Mouse (Mus musculus) hindbrain, postnatal 0 days (tissue): ENCODE measurements around the gene Atp6v0d1. TPM values are rescaled to one million over a fixed set of nuclear protein-coding genes. Genes with fewer than 3 reads are reported as not detected.

Experiments
- ATAC-seq: fragments of 200-750 bp; cut with Nextera tagmentation; 2 replicates; pipeline ENCODE4 v1.8.0; 2017; ENCODE audit warnings: mild to moderate bottlenecking, moderate TSS enrichment, moderate library complexity
- DNase-seq: peaks from one replicate; pipeline ENCODE4 v3.0.0-alpha.2; 2015; ENCODE audit warnings: low spot score
- H3K27ac ChIP-seq: fragments of 300-500 bp; sonication (generic); 2 replicates; pipeline ENCODE4 v1.5.1; 2014; ENCODE audit warnings: mild to moderate bottlenecking
- H3K27me3 ChIP-seq: fragments of 300-500 bp; sonication (generic); 2 replicates; pipeline ENCODE4 v1.6.1; 2014; ENCODE audit warnings: low read length, mixed read lengths; ENCODE audit not compliant: insufficient read depth
- H3K36me3 ChIP-seq: fragments of 300-500 bp; sonication (generic); 2 replicates; pipeline ENCODE4 v1.6.1; 2014; ENCODE audit warnings: low read length, mixed read lengths; ENCODE audit not compliant: insufficient read depth
- H3K4me1 ChIP-seq: fragments of 300-500 bp; sonication (generic); 2 replicates; pipeline ENCODE4 v1.6.1; 2014; ENCODE audit warnings: antibody characterized with exemption, low read length, mixed read lengths; ENCODE audit not compliant: insufficient read depth
- H3K4me2 ChIP-seq: fragments of 300-500 bp; sonication (generic); 2 replicates; pipeline ENCODE4 v1.6.1; 2014; ENCODE audit warnings: low read depth, mild to moderate bottlenecking, low read length, moderate library complexity, mixed read lengths
- H3K4me3 ChIP-seq: fragments of 300-500 bp; sonication (generic); 2 replicates; pipeline ENCODE4 v1.5.1; 2014; ENCODE audit warnings: low read length
- H3K9ac ChIP-seq: fragments of 300-500 bp; sonication (generic); replicated peaks from 2 replicates; pipeline ENCODE4 v1.6.1; 2014; ENCODE audit warnings: mild to moderate bottlenecking, low read length, moderate library complexity, mixed read lengths
- H3K9me3 ChIP-seq: fragments of 300-500 bp; sonication (generic); 2 replicates; pipeline ENCODE4 v1.6.1; 2016; ENCODE audit warnings: low read length, mixed read lengths
- CTCF ChIP-seq: IDR thresholded peaks from 2 replicates; pipeline ENCODE4 v1.5.1; 2016; ENCODE audit warnings: antibody characterized with exemption, control low read depth, low read depth
- WGBS: fragments of 180-500 bp; shearing (Covaris S2); extraction: QIAGEN DNeasy Blood & Tissue Kit; methylation state at CpG from one replicate; pipeline ENCODE4 v1.1.7; 2014; 5-methylcytosine and 5-hydroxymethylcytosine counted together
- polyA plus RNA-seq: library from polyadenylated mRNA; unstranded; fragments of >200 nt; fragmentation: Nextera tagmentation; extraction: Ambion mirVana; gene quantifications from 2 replicates; pipeline ENCODE4 v1.2.1, GENCODE M21; 2015
- total RNA-seq: library from RNA; depleted of rRNA; stranded (reverse); fragments of >200 nt; gene quantifications from 2 replicates; pipeline ENCODE4 v1.2.3, GENCODE M21; 2014

Gene Atp6v0d1
- total and polyA plus RNA-seq, 2 experiments from 2014 or later: 249 to 289 TPM

DNA sequence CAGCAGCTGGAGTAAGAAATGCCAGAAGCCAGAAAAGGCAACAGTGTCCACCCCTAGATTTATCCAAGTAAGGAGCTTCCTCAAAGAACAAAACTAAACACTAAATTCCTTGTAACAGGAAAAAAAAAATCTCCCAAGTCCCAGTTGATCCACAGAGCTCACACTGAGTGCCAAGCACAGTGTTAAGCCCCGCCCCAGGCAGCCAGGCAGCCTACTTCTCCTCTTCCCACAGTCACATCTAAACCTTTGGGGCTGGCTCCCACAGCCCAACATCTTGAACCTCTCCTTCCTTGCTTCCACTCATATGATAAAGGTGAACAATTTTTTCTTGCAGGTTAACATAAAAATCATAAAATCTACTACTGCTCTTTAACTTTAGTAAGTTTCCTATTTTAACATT, 2.0 kb downstream of the Atp6v0d1 start:
- no peak overlapping the region for H3K4me3 ChIP-seq
- no peak overlapping the region for H3K27ac ChIP-seq
- H3K27me3 ChIP-seq: no peaks in the 10 kb centered on the region
- 81% methylated on average over 1 of the region's 1 CpGs for WGBS
- no peak overlapping the region for H3K9ac ChIP-seq
- peaks cover 20% of the 10 kb centered on the region; the same call in 1 of the 2 replicates for H3K4me1 ChIP-seq
- H3K9me3 ChIP-seq: no peaks in the 10 kb centered on the region
- peak overlapping the region; percentile 2; the same call in 1 of the 2 replicates for H3K4me2 ChIP-seq
- ATAC-seq: no peak
- DNase-seq: no peak
- H3K36me3 ChIP-seq: no peaks in the 10 kb centered on the region
- no peak for TF ChIP-seq CTCF

DNA sequence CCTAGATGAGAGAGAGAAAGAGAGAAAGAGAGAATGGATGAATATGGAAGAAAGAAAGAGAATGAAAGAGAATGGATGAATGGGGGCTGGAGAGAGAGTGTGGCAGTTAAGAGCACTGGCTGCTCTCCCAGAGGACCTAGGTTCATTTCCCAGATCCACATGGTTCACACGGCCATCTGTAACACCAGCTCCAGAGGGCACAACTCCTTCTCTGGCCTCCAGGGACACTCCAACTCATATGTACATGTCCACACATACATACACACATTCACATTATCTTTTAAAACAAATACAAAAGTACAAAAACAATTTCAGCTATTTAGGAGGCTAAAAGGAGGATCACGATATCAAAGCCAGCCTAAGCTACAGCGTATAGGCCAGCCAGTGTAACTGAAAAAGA, 3.0 kb downstream of the Atp6v0d1 start:
- no peak overlapping the region for H3K9ac ChIP-seq
- no peak overlapping the region for H3K4me3 ChIP-seq
- H3K27ac ChIP-seq: no peak overlapping the region
- H3K9me3 ChIP-seq: no peaks in the 10 kb centered on the region
- ATAC-seq (no peak), DNase-seq (no peak)
- TF ChIP-seq CTCF: no peak
- WGBS: 70% methylated on average over 3 of the region's 3 CpGs
- H3K4me2 ChIP-seq: no peak overlapping the region
- H3K27me3 ChIP-seq: no peaks in the 10 kb centered on the region
- no peaks in the 10 kb centered on the region for H3K36me3 ChIP-seq
- peaks cover 20% of the 10 kb centered on the region; the same call in 1 of the 2 replicates for H3K4me1 ChIP-seq

DNA sequence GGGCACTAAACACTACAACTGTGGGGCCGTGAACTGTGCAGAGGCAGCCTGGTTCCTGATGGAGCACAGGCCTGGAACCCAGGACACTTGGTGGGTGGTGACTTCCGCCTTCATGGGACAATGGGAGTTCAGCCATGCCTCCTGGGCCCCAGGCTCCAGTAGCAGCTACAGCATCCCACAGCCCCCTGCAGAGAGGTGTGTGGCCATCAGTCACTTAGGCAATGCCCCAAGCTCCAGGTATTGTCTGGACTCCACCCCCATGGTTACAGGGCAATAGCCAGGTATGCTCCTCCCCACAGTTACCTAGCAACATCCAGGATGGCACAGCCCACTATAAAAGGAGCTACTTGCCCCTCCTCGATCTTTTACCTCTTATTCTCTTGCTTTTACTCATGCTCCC, 10.6 kb downstream of the Atp6v0d1 start:
- DNase-seq (no peak), ATAC-seq (no peak)
- Histone ChIP-seq H3K9ac (no peak overlapping the region), H3K9me3 (no peaks in the 10 kb centered on the region), H3K4me3 (no peak overlapping the region), H3K4me1 (no peaks in the 10 kb centered on the region), H3K36me3 (no peaks in the 10 kb centered on the region), H3K27ac (no peak overlapping the region), H3K4me2 (no peak overlapping the region), H3K27me3 (no peaks in the 10 kb centered on the region)
- 69% methylated on average over 3 of the region's 3 CpGs for WGBS
- TF ChIP-seq CTCF: no peak

DNA sequence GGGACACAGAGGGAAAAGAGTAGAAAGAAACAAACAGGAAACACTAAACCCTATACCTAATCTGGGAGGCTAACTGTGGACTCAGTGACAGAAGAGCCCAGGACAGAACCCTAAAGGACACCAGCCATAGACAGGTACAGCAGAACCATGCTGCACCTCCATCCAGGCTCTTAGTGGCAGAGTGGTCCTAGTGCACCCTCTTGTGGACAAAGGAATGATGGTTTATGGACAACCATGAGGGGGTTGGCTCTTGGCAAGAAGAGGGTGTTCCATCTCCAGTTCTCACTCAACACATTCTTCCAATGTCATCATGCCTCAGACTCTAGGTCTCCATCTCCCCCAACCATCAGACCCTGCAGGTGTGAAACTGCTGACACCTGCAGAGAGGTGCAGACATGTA, 11.8 kb downstream of the Atp6v0d1 start:
- peak; percentile 90 for TF ChIP-seq CTCF
- no peaks in the 10 kb centered on the region for H3K4me1 ChIP-seq
- H3K4me3 ChIP-seq: no peak overlapping the region
- H3K4me2 ChIP-seq: no peak overlapping the region
- peak; percentile 71 for DNase-seq
- H3K27ac ChIP-seq: no peak overlapping the region
- no peaks in the 10 kb centered on the region for H3K36me3 ChIP-seq
- ATAC-seq: peak; percentile 73
- H3K27me3 ChIP-seq: no peaks in the 10 kb centered on the region
- H3K9ac ChIP-seq: no peak overlapping the region
- no peaks in the 10 kb centered on the region for H3K9me3 ChIP-seq

DNA sequence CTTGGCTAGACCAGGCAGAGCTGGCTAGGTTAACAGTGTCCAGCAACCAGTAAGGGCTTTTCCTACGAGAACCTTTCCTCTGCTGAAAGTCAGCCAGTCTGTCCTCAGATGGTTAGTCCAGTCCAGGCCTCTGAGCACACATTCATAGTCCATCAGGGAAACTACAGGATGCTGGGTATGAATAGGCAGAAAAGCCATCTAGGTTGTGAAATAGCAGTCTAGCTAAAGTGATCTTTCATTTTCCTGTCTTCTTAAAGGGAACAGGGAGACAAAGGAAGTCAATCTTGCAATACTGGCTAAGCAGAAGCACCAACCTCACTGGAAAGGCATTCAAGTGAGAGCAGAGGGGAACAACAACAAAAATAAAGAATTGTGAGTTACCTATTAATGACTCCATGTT, 13.0 kb downstream of the Atp6v0d1 start:
- no peak overlapping the region for H3K27ac ChIP-seq
- ATAC-seq: no peak
- no peak for TF ChIP-seq CTCF
- H3K4me1 ChIP-seq: no peaks in the 10 kb centered on the region
- H3K36me3 ChIP-seq: no peaks in the 10 kb centered on the region
- no peak overlapping the region for H3K4me2 ChIP-seq
- H3K27me3 ChIP-seq: no peaks in the 10 kb centered on the region
- H3K9me3 ChIP-seq: no peaks in the 10 kb centered on the region
- no peak overlapping the region for H3K9ac ChIP-seq
- DNase-seq: no peak
- H3K4me3 ChIP-seq: no peak overlapping the region
- 87% methylated on average over 1 of the region's 1 CpGs for WGBS

DNA sequence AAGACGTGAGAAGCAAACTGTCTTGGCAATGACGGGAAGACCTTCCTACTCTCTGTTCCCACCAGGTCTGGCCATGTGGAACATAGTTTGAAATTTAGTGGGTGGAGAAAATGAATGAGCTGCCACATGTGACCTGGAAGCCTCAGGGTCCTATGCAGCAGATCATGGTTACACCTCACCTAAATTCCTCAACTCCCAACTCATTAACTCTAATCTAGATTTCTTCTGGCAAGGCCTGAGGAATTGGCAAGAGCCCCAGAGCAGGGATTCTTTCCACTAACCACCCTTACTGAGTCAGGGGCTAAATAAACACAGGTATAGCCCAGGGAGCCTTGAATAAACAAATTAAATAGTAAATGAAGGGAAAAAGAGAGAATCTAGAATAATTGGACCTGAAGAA, 13.8 kb downstream of the Atp6v0d1 start:
- WGBS: 96% methylated on average over 2 of the region's 2 CpGs
- H3K9ac ChIP-seq: no peak overlapping the region
- no peak overlapping the region for H3K4me3 ChIP-seq
- no peak overlapping the region for H3K27ac ChIP-seq
- DNase-seq: no peak
- no peak for ATAC-seq
- H3K9me3 ChIP-seq: no peaks in the 10 kb centered on the region
- no peaks in the 10 kb centered on the region for H3K27me3 ChIP-seq
- 0 out of 2 replicates have a peak, but pooled peaks cover under 1% of the 10 kb centered on the region for H3K4me1 ChIP-seq
- H3K4me2 ChIP-seq: no peak overlapping the region
- H3K36me3 ChIP-seq: no peaks in the 10 kb centered on the region
- no peak for TF ChIP-seq CTCF

DNA sequence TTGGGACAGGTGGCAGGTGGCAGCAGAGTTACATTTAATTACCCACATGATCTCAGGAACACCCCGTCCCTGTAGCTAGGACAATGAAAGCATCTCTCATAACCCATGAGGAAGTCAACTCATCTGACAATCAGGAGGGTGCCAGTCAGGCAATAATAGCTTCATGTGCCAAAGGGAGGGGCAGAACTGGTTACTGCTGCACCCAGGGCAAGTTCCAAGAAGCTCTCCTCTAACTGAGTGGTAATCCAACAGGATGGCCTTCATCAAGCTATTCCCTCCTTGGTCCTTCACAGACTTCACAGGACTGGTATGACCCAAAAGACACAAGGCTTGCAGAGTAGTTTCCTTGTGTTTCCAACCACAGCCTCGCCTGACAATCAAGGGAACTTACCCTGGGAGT, 15.8 kb downstream of the Atp6v0d1 start:
- WGBS: 86% methylated on average over 2 of the region's 2 CpGs
- Histone ChIP-seq H3K9me3 (no peaks in the 10 kb centered on the region), H3K9ac (no peak overlapping the region), H3K4me2 (no peak overlapping the region), H3K27me3 (no peaks in the 10 kb centered on the region), H3K36me3 (no peaks in the 10 kb centered on the region), H3K27ac (no peak overlapping the region), H3K4me3 (no peak overlapping the region), H3K4me1 (peaks cover 17% of the 10 kb centered on the region)
- DNase-seq (no peak), ATAC-seq (no peak)
- TF ChIP-seq CTCF: no peak
